Mouse (Mus musculus) ES-Bruce4 (cell line): ENCODE results near the gene Disc1.

Experiments
- CTCF ChIP-seq: IDR thresholded peaks from one replicate; pipeline ENCODE4 v1.8.1; 2011; ENCODE audit warnings: low read depth, low read length
- POLR2A ChIP-seq: IDR thresholded peaks from one replicate; pipeline ENCODE4 v1.8.1; 2011; ENCODE audit warnings: low read length; ENCODE audit not compliant: insufficient read depth

GRCm38 (mm10) chr8:125028841-125029240 lies 25.2 kb upstream of the Disc1 start:
- no peak for TF ChIP-seq CTCF
- TF ChIP-seq POLR2A = no peak
